ENCODE assay signal across 9 mouse cellular contexts in genomic region chr4:62659861-62660553, GRCm38 (mm10).
A peak's percentile ranks its signal among the peaks of the same experiment; 100 is the strongest.
DNase-seq lines count a peak whose midpoint lies in the region; ATAC-seq and TF ChIP-seq lines count a peak whose summit lies in the region.
"Had no signal": no experiment of that assay in that cellular context is flagged by ENCODE, and none has a peak within 500 bp of the region (broad histone marks: within the 10 kb centered on the region; RNA-seq: fewer than 3 reads in every experiment).

No protein-coding gene starts in this region.

- no peaks in the 10 kb centered on the region for H3K27me3 ChIP-seq in spleen, adult 2 months (ENCODE audit: control insufficient read depth, insufficient read depth, low read length)
- no peaks in the 10 kb centered on the region for H3K27me3 ChIP-seq in lung, postnatal 0 days (replicated peaks; ENCODE audit: insufficient read depth, low read length)

- TF ChIP-seq POLR2A in spleen, adult 2 months (IDR thresholded peaks at IDR 0.05; ENCODE audit: low read depth, low read length) = no peak

- no peak overlapping the region for H3K4me2 ChIP-seq in lung, postnatal 0 days (replicated peaks; ENCODE audit: low read depth, low read length)

- peaks cover 36% of the 10 kb centered on the region for H3K4me1 ChIP-seq in spleen, adult 2 months (ENCODE audit: control insufficient read depth, insufficient read depth, insufficient read length)
- H3K4me1 ChIP-seq in lung, postnatal 0 days (ENCODE audit: insufficient read depth, low read depth, low read length) = peaks cover 24% of the 10 kb centered on the region; the same call in 1 of the 2 replicates

- intact Hi-C loops in gastrocnemius, adult 2 months (cut with DNase I) = no loop called here

- no peak for DNase-seq in gastrocnemius, adult 2 months
- no peak for DNase-seq in gastrocnemius, adult 8-10 months (ENCODE audit: low spot score in 2 of 2)
- no peak for DNase-seq in spleen, adult 2 months (ENCODE audit: low read depth in 1 of 2, low spot score in 2 of 2)
- no peak for DNase-seq in spleen, postnatal 4 days (ENCODE audit: low spot score in 2 of 2)
- DNase-seq in mesoderm, embryonic 11.5 days (ENCODE audit: low read depth, low spot score) = peak; percentile 60
- no peak for DNase-seq in left cerebral cortex, adult 8-10 months (ENCODE audit: low spot score in 2 of 2)
- no peak for DNase-seq in yolk sac, embryonic 10.5 days (ENCODE audit: low spot score)
- DNase-seq in lung, postnatal 0 days (ENCODE audit: low spot score) = no peak
- DNase-seq: thymus, postnatal 14 days had no signal

- no peaks in the 10 kb centered on the region for H3K9me3 ChIP-seq in lung, postnatal 0 days (ENCODE audit: low read length)

- H3K4me3 ChIP-seq in gastrocnemius, adult 2 months = no peak overlapping the region
- H3K4me3 ChIP-seq in spleen, adult 2 months (ENCODE audit: extremely low read depth, insufficient read depth, insufficient read length) = no peak overlapping the region
- no peak overlapping the region for H3K4me3 ChIP-seq in lung, postnatal 0 days (ENCODE audit: low read depth, low read length)

- no peak overlapping the region for H3K9ac ChIP-seq in lung, postnatal 0 days (replicated peaks; ENCODE audit: low read depth)

- H3K36me3 ChIP-seq in spleen, adult 2 months (ENCODE audit: control insufficient read depth, insufficient read depth, low read length) = peaks cover 4% of the 10 kb centered on the region; the same call in 1 of the 2 replicates
- no peaks in the 10 kb centered on the region for H3K36me3 ChIP-seq in lung, postnatal 0 days (ENCODE audit: insufficient read depth, low read length)

- TF ChIP-seq CTCF in gastrocnemius, adult 2 months (IDR thresholded peaks at IDR 0.05) = no peak
- TF ChIP-seq CTCF in spleen, adult 2 months (IDR thresholded peaks at IDR 0.05; ENCODE audit: extremely low read depth, insufficient read depth, insufficient read length, insufficient replicate concordance) = no peak
- no peak for TF ChIP-seq CTCF in lung, postnatal 0 days (IDR thresholded peaks at IDR 0.05)

- 90% methylated on average over 14 of the region's 14 CpGs for WGBS in spleen, adult 2 months
- 31% methylated on average over 14 of the region's 14 CpGs for WGBS in lung, postnatal 0 days

- TF ChIP-seq EP300 in lung, postnatal 0 days (IDR thresholded peaks at IDR 0.05) = no peak

- H3K27ac ChIP-seq in gastrocnemius, adult 2 months = peak overlapping the region; percentile 73
- H3K27ac ChIP-seq in spleen, adult 2 months (ENCODE audit: insufficient read depth, low read length) = peak overlapping the region; percentile 77; the same call in 1 of the 2 replicates
- no peak overlapping the region for H3K27ac ChIP-seq in lung, postnatal 0 days (ENCODE audit: low read length)

- no peak for ATAC-seq in lung, postnatal 0 days
